Mouse (Mus musculus): ENCODE results near the gene 1700008O03Rik.

Gene 1700008O03Rik

DNA sequence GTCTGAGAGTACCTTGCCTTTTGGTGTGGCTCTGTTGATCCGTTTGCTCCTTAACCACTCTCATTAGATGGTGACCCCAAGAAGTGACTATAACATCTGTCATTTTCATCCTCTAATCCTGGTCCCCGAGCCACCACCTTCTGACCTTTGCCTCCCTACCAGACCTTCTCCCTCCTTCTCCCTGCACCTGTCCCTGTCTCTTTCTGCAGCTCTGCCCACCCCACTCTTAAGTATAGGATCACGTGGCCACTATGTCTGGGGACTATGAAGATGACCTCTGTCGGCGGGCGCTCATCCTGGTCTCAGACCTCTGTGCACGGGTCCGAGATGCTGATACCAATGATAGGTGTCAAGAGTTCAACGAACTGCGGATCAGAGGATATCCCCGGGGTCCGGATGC is at the start of gene 1700008O03Rik:
Gene 1700008O03Rik (minus strand): TSS at position 101 of the 400 bp plus-strand sequence.
- no peak for DNase-seq

DNA sequence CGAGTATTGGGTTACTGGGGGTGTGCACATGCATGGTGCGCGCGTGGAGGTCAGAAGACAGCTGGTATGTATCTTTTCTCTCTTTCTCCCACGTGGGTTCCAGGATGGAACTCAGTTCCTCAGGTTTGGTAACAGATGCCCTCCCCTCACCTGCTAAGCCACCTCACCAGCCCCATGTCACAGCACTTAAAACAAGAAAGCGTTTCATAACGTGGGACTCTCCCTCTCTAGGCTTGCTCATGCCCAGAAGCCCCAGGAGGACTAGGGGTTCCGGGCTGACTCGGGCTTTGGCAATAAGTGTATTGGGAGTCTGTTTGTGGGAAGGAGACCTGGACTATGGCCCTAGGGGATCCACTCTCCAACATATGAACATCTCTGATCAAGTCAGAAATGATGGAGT is 48.5 kb upstream of the 1700008O03Rik start:
- DNase-seq = no peak

DNA sequence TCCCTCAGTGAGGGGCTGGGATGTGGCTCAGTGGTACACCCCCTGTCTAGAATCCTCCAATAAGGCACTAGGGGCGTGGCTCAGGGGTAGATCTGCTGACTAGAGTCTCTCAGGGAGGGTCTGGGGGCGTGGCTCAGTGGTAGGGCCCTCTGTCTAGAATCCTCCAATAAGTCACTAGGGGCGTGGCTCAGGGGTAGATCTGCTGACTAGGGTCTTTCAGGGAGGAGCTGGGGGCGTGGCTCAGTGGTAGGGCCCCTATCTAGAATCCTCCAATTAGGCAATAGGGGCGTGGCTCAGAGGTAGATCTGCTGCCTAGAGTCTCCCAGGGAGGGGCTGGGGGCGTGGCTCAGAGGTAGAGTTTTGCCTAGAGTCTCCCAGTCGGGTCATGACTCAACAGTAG is 47.8 kb upstream of the 1700008O03Rik start:
- DNase-seq = no peak

DNA sequence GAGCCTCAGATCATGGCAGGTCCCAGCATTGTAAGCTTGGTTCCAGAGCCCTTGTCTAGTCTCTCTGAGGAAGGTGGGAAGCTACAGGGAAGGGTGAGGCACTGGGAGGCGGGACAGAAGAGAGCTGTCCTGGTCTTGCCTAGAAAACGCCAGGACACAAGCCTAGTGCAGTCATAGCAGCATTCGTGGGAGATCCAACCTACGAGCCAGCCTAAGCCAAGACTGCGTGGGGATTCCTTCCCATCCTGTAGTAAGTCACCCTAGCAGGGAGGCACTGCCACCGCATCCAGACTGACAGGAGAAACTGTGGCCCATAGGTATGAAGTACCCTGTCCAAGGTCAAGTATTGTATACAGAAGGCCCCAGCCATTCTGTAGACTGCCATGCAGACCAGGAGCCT is 46.9 kb upstream of the 1700008O03Rik start:
- DNase-seq = no peak

DNA sequence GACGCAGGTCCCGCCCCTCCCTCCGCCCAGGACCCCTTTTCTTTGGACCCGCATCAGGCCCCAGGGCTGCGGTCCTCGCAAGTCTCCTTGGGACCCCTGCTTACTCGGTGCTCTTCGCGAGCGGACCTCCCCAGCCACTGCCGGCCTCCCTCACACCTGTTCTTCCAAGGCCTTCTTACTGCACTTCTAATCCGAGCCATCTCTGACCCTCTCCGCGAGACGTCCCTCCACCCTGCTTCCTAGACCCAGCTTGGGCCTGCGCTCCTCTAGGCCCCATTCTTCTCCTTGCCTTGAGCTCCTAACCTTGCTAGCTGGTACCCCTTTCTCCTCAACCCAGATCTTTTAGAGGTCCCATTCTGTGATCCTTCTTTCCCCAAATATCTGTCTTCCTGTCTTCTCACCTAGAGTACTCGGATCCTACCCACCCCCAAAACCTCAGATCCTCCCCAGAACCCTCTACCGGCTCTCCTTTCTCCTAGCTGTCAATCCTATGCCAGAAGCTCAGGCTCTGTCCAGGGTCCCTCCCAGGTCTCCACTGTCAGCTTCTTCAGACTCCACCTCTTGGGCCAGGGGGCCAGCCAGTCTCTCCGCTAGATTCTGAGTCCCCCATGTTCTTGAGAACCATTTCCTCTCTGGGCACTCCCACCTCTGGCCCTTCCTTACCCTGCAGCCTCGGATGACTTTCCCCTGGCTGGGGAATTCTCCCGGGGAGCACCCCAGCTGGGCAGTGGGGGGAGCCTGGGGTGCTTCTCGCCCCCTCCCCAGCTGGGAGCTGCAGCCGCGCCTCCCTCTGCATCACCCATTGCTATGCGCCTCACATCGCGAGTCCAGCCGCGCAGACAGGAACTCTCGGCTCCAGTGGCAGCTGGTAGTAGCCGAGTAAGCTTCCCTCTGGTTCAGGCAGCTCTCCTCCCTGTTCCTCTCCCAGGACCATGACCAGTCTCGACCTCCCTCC is 44.2 kb upstream of the 1700008O03Rik start:
- DNase-seq = peak; percentile 68

DNA sequence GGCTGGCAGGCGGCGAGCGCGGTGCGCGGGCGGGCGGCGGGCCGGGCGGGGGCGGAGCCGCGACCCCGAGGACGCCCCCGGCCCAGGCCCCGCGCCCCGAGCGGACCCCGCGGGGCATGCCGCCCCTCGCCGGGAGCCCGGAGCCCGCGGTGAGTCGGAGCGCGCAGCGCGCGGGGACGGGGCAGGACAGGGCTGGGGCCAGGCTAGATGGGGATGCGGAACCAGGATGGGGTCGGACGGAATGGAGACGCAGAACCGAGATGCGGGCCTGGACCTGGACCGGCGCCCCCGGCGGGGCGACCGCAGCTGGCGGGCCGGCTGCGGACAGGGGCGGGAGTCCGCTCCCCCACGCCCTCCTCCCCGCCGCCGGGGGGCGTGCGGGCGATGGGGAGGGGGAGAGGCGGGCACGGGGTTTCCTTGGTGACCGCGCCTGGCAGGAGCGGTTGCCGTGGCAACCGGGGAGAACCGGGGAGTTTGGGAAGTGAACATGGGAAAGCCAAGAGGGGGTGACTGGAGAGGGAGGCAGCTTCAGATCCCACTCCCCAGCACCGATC is 43.4 kb upstream of the 1700008O03Rik start, which contains the start of gene Lrrc4b:
Gene Lrrc4b (plus strand): TSS at position 51 of the 554 bp plus-strand sequence.
- peak; percentile 86 for DNase-seq

DNA sequence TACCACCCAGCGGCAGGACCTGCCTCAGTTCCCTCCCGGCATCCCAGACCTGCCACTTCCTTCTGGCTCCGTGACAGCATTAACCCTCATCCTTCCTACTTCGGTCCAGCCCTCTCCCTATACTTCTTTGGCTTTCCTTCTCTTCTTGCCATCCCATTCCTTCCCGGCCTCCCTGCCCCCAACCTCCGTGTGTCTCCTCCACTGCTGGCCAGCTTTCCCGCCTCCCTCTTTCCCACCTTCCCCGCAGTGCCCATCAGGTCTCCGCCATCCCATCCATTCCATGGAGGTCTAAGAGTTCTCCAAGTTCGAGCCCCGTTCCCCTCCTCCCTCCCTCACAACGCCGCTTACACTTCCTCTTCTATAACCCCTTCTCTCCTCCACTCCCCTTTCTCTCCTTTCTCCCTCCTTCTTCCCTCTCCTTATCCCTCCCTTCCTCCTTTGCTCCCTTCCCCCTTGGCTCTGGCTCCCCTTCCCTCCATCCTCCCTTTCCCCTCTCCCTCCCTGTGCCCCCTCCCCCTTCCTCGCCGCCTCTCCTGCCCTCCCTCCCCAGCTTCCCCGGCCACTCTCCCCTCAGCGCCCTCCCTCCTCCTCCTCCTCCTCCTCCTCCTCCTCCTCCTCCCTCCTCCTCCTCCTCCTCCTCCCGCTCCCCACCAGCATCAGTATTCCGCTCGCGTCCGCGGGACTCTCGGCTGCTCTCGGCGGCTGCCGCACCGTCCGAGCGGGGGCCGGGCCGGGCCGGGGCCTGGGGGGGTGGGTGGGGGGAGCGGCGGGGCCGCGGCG is 42.7 kb upstream of the 1700008O03Rik start:
- DNase-seq = peak; percentile 57

DNA sequence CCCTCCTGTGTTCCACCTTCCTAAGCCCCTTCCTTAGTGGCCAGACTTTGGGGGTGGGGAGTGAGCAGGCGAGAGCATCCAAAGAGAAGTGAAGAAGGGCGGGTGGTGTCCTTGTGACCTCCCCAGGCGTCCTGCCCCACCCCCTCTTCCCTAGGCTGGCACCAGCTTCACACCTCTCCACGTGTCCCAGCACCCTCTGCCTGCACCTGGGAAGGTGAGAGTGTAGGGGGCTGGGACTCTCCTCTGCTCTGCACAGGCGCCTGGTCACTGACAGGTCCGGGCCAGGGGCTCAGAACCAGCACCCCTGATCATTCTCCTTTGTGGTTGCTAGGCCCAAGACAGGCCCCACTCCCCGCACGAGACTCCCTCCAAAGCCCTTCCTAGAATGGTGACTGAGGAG is 42.0 kb upstream of the 1700008O03Rik start:
- no peak for DNase-seq

DNA sequence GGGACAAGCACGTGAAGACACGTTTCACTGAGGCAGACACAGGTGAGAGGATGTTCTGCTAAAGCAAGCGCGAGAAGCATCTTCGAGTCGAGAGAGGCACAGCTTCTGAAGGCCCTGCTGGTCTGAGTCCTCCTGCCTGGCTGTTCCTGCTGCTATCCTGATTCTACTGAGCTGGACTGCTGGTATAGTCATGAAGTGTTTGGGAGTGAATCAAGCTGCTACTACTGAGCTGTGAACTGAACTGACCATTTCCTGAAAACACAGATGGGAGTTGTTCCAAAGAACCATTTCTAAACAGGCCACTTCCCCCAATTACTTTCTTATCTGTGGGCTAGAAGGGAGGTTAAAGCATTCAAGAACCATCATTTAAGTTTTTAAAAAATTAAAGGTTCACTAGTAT is 27.7 kb upstream of the 1700008O03Rik start:
- no peak for DNase-seq

DNA sequence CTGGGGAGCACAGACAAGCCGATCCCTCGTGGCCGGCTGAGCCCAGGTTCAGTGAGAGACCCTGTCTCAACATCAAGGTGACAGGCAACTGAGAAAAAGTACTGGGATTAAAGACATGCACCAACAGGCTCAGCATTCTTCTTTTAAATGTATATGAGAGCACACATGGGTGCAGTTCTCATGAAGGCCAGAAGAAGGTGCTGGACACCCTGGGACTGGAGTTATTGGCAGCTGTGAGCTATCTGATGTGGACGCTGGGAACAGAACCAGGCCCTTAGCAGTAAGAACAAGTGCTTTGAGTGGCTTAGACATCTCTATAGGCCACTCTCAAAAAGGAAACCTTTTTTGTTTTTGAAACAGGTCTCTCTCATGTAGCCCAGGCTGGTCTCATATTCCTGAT is 25.5 kb upstream of the 1700008O03Rik start:
- DNase-seq = no peak

DNA sequence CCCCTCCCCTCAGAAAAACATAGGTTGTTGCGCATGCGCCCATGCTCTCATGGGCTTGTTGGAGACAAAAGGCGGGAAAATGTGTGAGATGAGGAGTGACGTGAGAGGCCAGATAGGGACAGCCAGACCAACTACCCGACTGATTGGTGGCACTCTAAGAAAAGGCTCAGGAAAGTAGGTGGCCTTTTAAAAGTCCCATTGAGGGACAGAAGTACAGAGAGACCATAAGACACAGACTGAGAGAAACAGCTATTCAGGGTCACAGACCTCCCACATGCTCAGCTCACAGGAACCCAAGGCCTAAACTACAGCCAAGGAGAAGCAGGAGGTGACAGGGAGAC is 20.4 kb upstream of the 1700008O03Rik start:
- no peak for DNase-seq

DNA sequence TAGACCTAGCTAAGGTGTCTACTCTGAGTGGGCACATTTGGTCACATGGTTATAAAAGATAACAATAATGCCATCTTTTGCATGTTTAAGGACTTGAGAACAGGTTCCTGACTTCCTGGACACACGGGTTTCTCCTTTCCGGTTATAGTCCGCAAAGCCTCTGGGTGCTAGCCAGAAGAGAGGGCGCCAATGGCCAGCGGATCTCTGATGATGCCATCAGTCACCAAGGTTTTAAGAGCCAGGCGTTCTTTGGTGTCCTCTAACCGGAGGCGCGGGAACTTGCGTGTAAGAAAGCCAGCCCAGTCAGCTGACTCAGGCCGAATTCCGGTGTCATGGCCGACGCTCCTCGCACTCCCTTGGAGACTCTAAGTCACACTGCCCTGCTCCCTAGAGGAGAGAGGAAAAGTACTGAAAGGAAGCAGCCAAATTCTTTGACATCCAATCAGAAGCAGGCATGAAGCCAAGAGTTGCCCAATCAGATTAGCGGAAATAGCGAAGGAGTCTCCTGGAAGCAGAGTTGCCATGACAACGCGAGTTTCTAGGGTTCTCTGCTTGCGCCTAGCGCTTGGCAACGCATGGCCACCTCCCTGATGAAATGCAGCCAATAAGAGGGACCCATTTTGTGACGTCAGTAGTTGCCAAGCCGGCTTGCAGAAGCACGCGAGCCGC is 19.9 kb upstream of the 1700008O03Rik start:
- peak; percentile 93 for DNase-seq

DNA sequence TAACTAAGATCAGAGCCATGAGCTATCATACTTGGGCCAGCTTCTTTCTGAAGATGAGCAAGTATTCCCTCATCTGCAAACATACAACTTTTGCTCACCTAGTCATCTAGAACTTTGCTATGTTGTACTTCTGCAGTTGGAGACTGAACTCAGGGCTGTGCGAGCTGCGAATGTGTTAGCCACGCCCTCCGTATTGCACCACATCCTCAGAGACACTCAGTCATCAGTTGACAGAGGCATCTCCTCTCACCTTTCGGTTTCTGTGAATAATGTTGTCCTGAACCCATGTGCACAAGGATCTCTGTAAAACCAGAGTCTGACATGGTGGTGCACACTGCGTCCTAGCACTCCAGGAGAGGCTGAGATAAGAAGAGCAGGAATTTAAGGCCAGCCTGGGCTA is 16.1 kb upstream of the 1700008O03Rik start:
- no peak for DNase-seq

DNA sequence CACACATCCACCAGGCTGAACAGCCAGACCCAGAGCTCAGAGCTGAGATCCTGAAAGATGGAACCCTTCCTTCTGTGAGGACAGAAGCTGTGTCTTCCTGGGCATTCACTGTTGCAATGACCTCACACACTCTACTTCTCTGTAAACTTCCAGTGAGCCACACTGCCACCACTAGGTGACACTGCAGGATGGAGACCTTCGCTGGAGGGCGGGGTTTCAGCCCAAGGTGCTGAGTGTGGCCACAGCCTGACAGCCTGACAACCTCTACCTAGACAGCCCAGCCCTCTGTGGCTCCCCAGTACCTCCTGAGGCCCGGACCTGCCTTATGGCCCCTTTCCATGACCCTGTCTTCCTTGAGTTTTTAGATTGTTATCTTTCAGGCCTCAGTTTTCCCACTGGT is 12.9 kb upstream of the 1700008O03Rik start:
- no peak for DNase-seq

DNA sequence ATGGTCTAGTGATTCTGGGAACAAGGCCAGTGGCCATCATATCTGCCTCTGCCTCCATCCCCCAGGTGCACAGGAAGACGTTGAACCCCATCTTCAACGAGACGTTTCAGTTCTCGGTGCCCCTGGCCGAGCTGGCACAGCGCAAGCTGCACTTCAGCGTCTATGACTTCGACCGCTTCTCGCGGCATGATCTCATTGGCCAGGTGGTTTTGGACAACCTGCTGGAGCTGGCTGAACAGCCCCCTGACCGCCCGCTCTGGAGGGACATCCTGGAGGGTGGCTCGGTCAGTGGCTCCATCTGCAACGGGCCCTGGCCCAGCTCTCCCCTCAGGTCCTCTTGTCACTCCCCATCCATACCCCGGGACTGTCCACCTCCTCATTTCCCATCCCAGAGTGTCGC is 7.7 kb upstream of the 1700008O03Rik start:
- DNase-seq = no peak

DNA sequence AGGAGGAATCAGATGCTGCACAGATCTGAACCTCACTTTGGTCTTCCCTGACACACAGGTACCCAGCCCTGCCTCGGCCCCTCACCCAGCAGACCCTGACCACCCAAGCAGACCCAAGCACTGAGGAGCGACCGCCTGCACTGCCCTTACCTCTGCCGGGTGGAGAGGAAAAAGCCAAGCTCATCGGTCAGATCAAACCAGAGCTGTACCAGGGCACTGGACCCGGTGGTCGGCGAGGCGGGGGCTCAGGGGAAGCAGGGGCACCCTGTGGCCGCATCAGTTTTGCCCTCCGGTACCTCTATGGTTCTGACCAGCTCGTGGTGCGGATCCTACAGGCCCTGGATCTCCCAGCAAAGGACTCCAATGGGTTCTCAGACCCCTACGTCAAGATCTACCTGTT is 6.7 kb upstream of the 1700008O03Rik start:
- DNase-seq = no peak

DNA sequence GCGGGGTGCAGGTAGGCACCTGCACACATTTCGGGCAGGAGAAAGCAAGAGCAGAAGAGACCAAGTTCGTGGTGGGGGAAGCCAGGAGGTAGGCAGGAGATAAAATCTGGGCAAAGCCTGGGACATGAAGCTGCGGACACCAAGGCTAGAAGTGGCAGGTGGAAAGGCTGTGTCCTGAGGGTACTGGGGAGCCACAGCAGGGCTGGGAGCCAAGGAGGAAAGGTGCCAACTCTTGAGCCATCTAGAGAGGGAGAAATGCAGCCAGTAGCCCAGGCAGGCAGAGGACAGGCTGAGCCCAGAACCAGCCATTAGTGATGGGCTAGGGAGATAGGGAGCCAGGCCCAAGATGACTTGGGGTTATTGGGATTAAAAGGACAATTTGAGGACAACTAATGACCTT is 6.2 kb upstream of the 1700008O03Rik start:
- DNase-seq = no peak

DNA sequence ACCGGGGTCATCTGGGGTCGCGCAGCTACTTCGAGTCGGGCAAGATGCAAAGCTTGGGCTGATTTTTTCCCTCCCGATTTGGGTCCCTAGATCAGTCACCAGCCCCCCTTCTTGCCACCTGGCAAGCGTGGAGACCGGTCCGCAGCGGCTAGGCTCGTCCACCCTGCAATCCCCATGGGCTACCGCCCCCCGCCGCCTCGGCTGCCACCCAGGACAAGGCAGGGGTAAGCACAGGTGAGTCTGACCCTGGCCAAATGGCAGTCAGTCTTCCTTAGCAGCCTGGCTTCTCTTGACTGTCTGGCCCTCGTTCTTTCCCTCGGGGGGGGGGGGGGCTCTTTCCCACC is 932 bp downstream of the 1700008O03Rik start:
- no peak for DNase-seq

DNA sequence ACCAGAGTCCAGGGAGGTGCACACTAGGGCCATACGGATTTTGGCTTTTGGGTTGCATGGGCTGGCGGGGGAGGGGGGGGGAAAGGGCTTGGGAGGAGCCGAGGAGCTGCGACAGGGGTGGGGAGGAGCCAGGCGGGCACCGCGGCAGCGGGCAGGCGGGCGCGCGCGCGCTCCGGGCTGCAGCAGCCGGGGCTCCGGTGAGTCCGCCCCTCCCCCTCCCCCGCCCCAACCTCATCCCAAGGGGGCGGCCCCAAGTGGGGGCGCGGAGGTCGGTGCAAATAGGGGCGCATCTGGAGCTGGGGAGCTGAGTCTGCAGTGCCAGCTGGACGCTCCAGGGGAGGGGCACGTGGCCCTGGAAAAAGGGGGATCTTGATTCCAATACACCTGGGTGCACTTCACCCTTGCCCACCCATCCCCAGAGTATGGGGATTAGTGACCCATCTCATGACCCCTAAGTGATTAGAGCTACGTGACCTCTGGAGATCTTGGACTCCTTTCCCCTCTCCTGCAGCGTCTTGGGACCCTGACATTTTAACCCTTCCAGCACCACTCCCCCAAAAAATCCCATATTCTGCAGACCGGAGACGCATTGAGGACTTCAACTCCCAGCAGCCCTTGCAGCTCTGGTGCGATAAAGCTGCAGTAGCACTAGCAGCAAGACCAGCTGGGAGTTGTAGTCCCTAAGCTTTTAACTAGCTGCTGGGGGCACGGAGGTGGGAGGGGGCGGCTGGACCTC is 1.5 kb downstream of the 1700008O03Rik start, which contains the start of gene Syt3:
Gene Syt3 (plus strand): TSS at position 123 of the 736 bp plus-strand sequence.
- DNase-seq = peak; percentile 78

DNA sequence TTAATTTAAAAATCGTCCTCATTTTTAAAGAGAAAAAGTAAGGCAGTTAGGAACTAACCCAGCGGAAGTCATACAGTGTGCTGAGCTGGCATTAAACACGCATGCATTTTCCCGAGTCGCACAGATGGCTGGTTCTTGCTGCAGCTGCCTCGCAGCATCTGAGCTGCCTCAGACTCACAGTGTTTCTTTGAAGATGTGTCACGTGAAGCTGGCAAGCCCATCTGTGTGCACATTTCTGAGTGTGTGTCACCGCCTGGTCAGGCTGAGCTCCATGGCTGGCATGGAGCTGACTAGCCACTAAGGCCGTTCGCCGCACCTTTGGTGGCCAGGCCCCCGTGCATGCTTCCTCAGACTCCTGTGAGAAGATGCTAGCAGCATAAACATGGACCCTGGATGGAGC is 3.1 kb downstream of the 1700008O03Rik start:
- DNase-seq = peak; percentile 85

DNA sequence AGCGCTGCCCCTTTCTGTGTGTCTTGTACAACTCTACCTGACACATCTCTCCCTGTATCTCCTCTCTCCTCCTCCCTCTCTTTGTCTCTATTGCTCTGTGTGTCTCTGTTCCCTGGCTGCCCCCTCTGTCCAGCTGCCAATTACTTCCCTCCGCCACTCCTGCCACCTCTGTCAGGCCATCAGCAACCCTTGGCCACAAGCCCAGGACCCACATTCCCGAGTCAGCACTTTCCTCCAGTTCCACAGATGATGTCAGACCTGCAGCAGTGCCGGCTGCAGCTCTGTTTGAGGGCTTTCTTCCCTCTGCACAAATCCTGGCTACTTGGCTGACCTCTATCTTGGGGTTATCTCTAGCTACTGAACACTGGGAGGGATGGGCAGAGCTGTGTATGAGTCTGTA is 7.3 kb downstream of the 1700008O03Rik start:
- no peak for DNase-seq

DNA sequence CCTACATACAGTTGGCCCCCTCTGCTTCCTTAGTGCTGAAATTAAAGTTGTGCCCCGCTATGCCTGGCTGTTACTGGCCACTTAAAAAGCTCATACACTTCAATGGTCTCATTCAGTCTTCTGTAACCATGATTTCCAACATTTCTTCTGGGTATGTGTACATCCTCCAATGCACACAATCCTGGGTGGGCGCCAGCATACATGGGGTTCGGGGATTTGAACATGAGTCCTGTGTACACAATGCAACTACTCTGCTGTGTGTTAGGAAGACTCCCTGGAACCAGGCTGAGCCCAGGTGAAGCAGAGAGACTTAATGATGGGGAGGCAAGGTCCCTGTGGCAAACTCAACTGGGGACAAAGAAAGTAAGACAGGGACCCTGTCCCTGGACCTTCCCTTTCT is 9.8 kb downstream of the 1700008O03Rik start:
- DNase-seq = no peak
